Mouse (Mus musculus): ENCODE measurements at regions not wholly inside any gene's neighbourhood (a gene's known extent, or its start where the extent isn't known, plus 50 kb on each side); places are given as distances from the start of the nearest gene placed in this dataset.

DNA sequence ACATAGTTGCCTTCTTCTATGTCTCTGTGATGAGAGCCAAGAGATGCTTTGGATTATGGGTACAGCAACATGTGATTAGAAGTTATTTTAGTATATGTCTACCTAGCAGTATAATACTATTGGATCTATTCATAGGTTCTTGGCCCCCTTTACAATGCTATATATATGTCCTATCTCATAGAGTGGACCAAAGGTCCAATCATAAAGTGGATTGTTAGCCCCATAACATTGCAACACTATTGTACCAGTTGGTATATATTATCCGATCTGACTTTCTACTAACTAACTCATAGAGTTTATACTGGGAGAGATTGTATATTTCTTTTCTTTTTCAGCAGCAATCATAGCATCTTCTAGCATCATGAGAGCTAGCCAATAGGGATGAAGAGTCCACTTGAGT is 491.7 kb upstream of the Zeb2 start:
- TF ChIP-seq POLR2A (IDR thresholded peaks at IDR 0.05; ENCODE audit: borderline replicate concordance, insufficient read depth, low read length): no peak
- TF ChIP-seq CTCF (IDR thresholded peaks at IDR 0.05; ENCODE audit: borderline replicate concordance, insufficient read depth, low read depth, low read length): no peak
